26 mouse cellular contexts compared by ENCODE assay signal in genomic region chr3:83953879-83954278, GRCm38 (mm10).
DNase-seq lines count a peak whose midpoint lies in the region; ATAC-seq lines count a peak whose summit lies in the region.
"Had no signal": no experiment of that assay in that cellular context is flagged by ENCODE, and none has a peak within 500 bp of the region (broad histone marks: within the 10 kb centered on the region; RNA-seq: fewer than 3 reads in every experiment).

No protein-coding gene starts in this region.

- no peaks in the 10 kb centered on the region for H3K27me3 ChIP-seq in liver, embryonic 16.5 days (ENCODE audit: control insufficient read depth, insufficient read depth, low read depth, low read length)
- no peaks in the 10 kb centered on the region for H3K27me3 ChIP-seq in heart, embryonic 15.5 days
- no peaks in the 10 kb centered on the region for H3K27me3 ChIP-seq in stomach, embryonic 14.5 days (ENCODE audit: control insufficient read depth, insufficient read depth, low read length)
- H3K27me3 ChIP-seq: forebrain, embryonic 15.5 days; liver, embryonic 13.5 days; lung, embryonic 15.5 days; stomach, embryonic 15.5 days had no signal

- H3K9me3 ChIP-seq in liver, embryonic 16.5 days (replicated peaks; ENCODE audit: control insufficient read depth, low read length): no peaks in the 10 kb centered on the region
- H3K9me3 ChIP-seq in heart, embryonic 15.5 days (replicated peaks): no peaks in the 10 kb centered on the region
- no peaks in the 10 kb centered on the region for H3K9me3 ChIP-seq in stomach, embryonic 14.5 days (ENCODE audit: control insufficient read depth, low read depth, low read length)
- H3K9me3 ChIP-seq: embryonic facial prominence, embryonic 10.5 days; forebrain, embryonic 15.5 days; liver, embryonic 13.5 days; lung, embryonic 15.5 days; stomach, embryonic 15.5 days had no signal

- DNase-seq in gastrocnemius, postnatal 25 days: peak; percentile 31
- DNase-seq in gastrocnemius, postnatal 36 days: no peak
- DNase-seq in liver: no peak
- no peak for DNase-seq in left cerebral cortex, adult 11 months (ENCODE audit: low spot score)
- DNase-seq in embryo, embryonic 10 days (ENCODE audit: low spot score): no peak
- DNase-seq: adrenal gland, postnatal 14 days; cerebellum, adult 9-11 months; kidney, adult 18-20 months; liver, embryonic 13.5 days; lung, postnatal 4 days; right cerebral cortex, adult 18-20 months; right cerebral cortex, postnatal 4 days; thymus, adult 18-20 months; thymus, postnatal 36 days had no signal

- no peaks in the 10 kb centered on the region for H3K4me1 ChIP-seq in liver, embryonic 16.5 days (ENCODE audit: control insufficient read depth, low read depth, low read length)
- peaks cover 20% of the 10 kb centered on the region for H3K4me1 ChIP-seq in heart, embryonic 15.5 days (replicated peaks)
- peaks cover 9% of the 10 kb centered on the region for H3K4me1 ChIP-seq in stomach, embryonic 14.5 days (ENCODE audit: control insufficient read depth, insufficient read depth, low read length)
- H3K4me1 ChIP-seq: stomach, embryonic 15.5 days had no signal

- ATAC-seq in liver, embryonic 16.5 days (ENCODE audit: low read depth): 0 out of 2 replicates have a peak, but pooled peaks have one; percentile 13
- no peak; the same call in 1 of the 2 replicates for ATAC-seq in heart, embryonic 15.5 days (replicated peaks; ENCODE audit: insufficient number of reproducible peaks, insufficient read depth, low FRiP score, low read depth)
- peak; percentile 33; the same call in 1 of the 2 replicates for ATAC-seq in stomach, embryonic 14.5 days (ENCODE audit: insufficient number of reproducible peaks, insufficient read depth, low FRiP score, low read depth)
- ATAC-seq: CD4-positive, CD25-positive, alpha-beta regulatory T cell, adult 4 months; forebrain, embryonic 15.5 days; inflammation-experienced regulatory T-cells, adult 6 months had no signal

- no peak overlapping the region for H3K4me3 ChIP-seq in liver, embryonic 16.5 days (ENCODE audit: low read depth, low read length)
- H3K4me3 ChIP-seq in heart, embryonic 15.5 days: no peak overlapping the region
- H3K4me3 ChIP-seq in stomach, embryonic 14.5 days (ENCODE audit: low read depth, low read length): no peak overlapping the region
- H3K4me3 ChIP-seq: embryonic facial prominence, embryonic 10.5 days; forebrain, embryonic 15.5 days; liver, embryonic 13.5 days; lung, embryonic 15.5 days; stomach, embryonic 15.5 days had no signal

- no peak overlapping the region for H3K4me2 ChIP-seq in liver, embryonic 16.5 days (ENCODE audit: low read depth, low read length)
- H3K4me2 ChIP-seq in heart, embryonic 15.5 days: no peak overlapping the region
- H3K4me2 ChIP-seq in stomach, embryonic 14.5 days (replicated peaks; ENCODE audit: low read depth, low read length): no peak overlapping the region
- H3K4me2 ChIP-seq: forebrain, embryonic 15.5 days; hindbrain, embryonic 14.5 days; liver, embryonic 13.5 days; lung, embryonic 15.5 days; midbrain, embryonic 11.5 days; stomach, embryonic 15.5 days had no signal

- H3K27ac ChIP-seq in liver, embryonic 16.5 days (ENCODE audit: low read length): no peak overlapping the region
- peak overlapping the region; percentile 47 for H3K27ac ChIP-seq in heart, embryonic 15.5 days
- H3K27ac ChIP-seq in stomach, embryonic 14.5 days (ENCODE audit: low read length): no peak overlapping the region
- H3K27ac ChIP-seq: embryonic facial prominence, embryonic 10.5 days; forebrain, embryonic 15.5 days; hindbrain, embryonic 14.5 days; kidney, postnatal 0 days; liver, embryonic 13.5 days; lung, embryonic 15.5 days; stomach, embryonic 15.5 days had no signal

- no peak overlapping the region for H3K9ac ChIP-seq in liver, embryonic 16.5 days (ENCODE audit: low read depth, low read length)
- H3K9ac ChIP-seq in heart, embryonic 15.5 days: no peak overlapping the region
- no peak overlapping the region for H3K9ac ChIP-seq in stomach, embryonic 14.5 days (replicated peaks; ENCODE audit: low read depth, low read length)
- H3K9ac ChIP-seq: forebrain, embryonic 15.5 days; hindbrain, embryonic 14.5 days; liver, embryonic 13.5 days; lung, embryonic 15.5 days; stomach, embryonic 15.5 days had no signal

- intact Hi-C loops in gastrocnemius, postnatal 36 days (cut with DNase I): no loop called here

- H3K36me3 ChIP-seq in liver, embryonic 16.5 days (ENCODE audit: control insufficient read depth, insufficient read depth): peaks cover 19% of the 10 kb centered on the region
- peaks cover 14% of the 10 kb centered on the region; the same call in 1 of the 2 replicates for H3K36me3 ChIP-seq in heart, embryonic 15.5 days
- peaks cover 3% of the 10 kb centered on the region for H3K36me3 ChIP-seq in stomach, embryonic 14.5 days (ENCODE audit: control insufficient read depth, insufficient read depth, low read length)

- 86% methylated on average over 8 of the region's 8 CpGs for WGBS in liver, embryonic 16.5 days (ENCODE audit: insufficient replicate concordance)
- 54% methylated on average over 8 of the region's 8 CpGs for WGBS in heart, embryonic 15.5 days
- WGBS in stomach, embryonic 14.5 days: 71% methylated on average over 8 of the region's 8 CpGs
